Mouse (Mus musculus) mouse embryonic stem cell (cell line): ENCODE data around the gene 0610040J01Rik.

Source experiments
- in situ Hi-C, 2 experiments: fragments of 300-500 bp; cut with MboI; formaldehyde crosslinking; loops; 1 replicate in 1 of 2; 3 replicates in 1 of 2; pipeline ENCODE4 v1.14.3; 2019 to 2020; ENCODE audit warnings: low sequenced_read_pairs in 2 of 2, low pct_unique_long_range_greater_than_20kb in 1 of 2, mixed read lengths in 1 of 2; ENCODE audit not compliant: unreplicated experiment in 1 of 2

The 0610040J01Rik gene

GRCm38 (mm10) chr5:63825881-63826280 is 13.7 kb downstream of the 0610040J01Rik start:
- in situ Hi-C loops = no loop called here

GRCm38 (mm10) chr5:63827006-63827405 is 14.8 kb downstream of the 0610040J01Rik start:
- in situ Hi-C loops = no loop called here

GRCm38 (mm10) chr5:63827415-63828053 is 15.4 kb downstream of the 0610040J01Rik start:
- in situ Hi-C loops = no loop called here

GRCm38 (mm10) chr5:63828380-63829185 is 16.4 kb downstream of the 0610040J01Rik start:
- in situ Hi-C loops = no loop called here

GRCm38 (mm10) chr5:63831054-63831453 is 18.9 kb downstream of the 0610040J01Rik start:
- in situ Hi-C loops = no loop called here

- in situ Hi-C loops = no loop called here
Observed at GRCm38 (mm10) chr5:63833955-63834354, 21.8 kb downstream of the 0610040J01Rik start.

GRCm38 (mm10) chr5:63834435-63834834 is 22.3 kb downstream of the 0610040J01Rik start:
- in situ Hi-C loops = no loop called here

- in situ Hi-C loops = no loop called here
Observed at GRCm38 (mm10) chr5:63837115-63837514, 25.0 kb downstream of the 0610040J01Rik start.

- in situ Hi-C loops = no loop called here
Observed at GRCm38 (mm10) chr5:63837851-63838250, 25.7 kb downstream of the 0610040J01Rik start.

- in situ Hi-C loops = no loop called here
Observed at GRCm38 (mm10) chr5:63839801-63840416, 27.7 kb downstream of the 0610040J01Rik start.

GRCm38 (mm10) chr5:63847080-63847479 is 34.9 kb downstream of the 0610040J01Rik start:
- in situ Hi-C loops = no loop called here

GRCm38 (mm10) chr5:63847541-63848226 is 35.5 kb downstream of the 0610040J01Rik start:
- in situ Hi-C loops = no loop called here

GRCm38 (mm10) chr5:63858901-63859300 is 46.7 kb downstream of the 0610040J01Rik start:
- in situ Hi-C loops = no loop called here

- in situ Hi-C loops = no loop called here
Observed at GRCm38 (mm10) chr5:63867421-63867820, 55.3 kb downstream of the 0610040J01Rik start.

- in situ Hi-C loops = no loop called here
Observed at GRCm38 (mm10) chr5:63872176-63872932, 60.2 kb downstream of the 0610040J01Rik start.

- in situ Hi-C loops = no loop called here
Observed at GRCm38 (mm10) chr5:63874880-63875279, 62.7 kb downstream of the 0610040J01Rik start.

GRCm38 (mm10) chr5:63876081-63876480 is 63.9 kb downstream of the 0610040J01Rik start:
- in situ Hi-C loops = no loop called here

GRCm38 (mm10) chr5:63879026-63879425 is 66.9 kb downstream of the 0610040J01Rik start:
- in situ Hi-C loops = no loop called here
